Mouse (Mus musculus): Measurements from ENCODE around the gene Mylk3. TPM values are rescaled to one million over a fixed set of nuclear protein-coding genes. Genes with fewer than 3 reads are reported as not detected.

Gene Mylk3
- total RNA-seq, 1 experiment, result 0.22 TPM

GRCm38 (mm10) chr8:85380824-85381209, 5.3 kb downstream of the Mylk3 start:
- TF ChIP-seq ZC3H11A (IDR thresholded peaks at IDR 0.05; ENCODE audit: borderline replicate concordance, low read depth, low read length) (no peak), MAFK (IDR thresholded peaks at IDR 0.05; ENCODE audit: insufficient read depth, low read depth, low read length) (no peak), HCFC1 (IDR thresholded peaks at IDR 0.05; ENCODE audit: borderline replicate concordance, insufficient read depth, low read length) (no peak), ZNF384 (IDR thresholded peaks at IDR 0.05; ENCODE audit: low read depth, low read length) (no peak)
- in situ Hi-C loops (cut with MboI; ENCODE audit: low sequenced_read_pairs in 2 of 2, unreplicated experiment in 2 of 2), result no loop called here
- H3K9ac ChIP-seq (ENCODE audit: insufficient read depth, low read depth, low read length, poor library complexity, severe bottlenecking), result no peak overlapping the region
- H3K9me3 ChIP-seq (ENCODE audit: control insufficient read depth, insufficient read depth, low read depth, low read length), result no peaks in the 10 kb centered on the region
- no peaks in the 10 kb centered on the region for H3K4me1 ChIP-seq (ENCODE audit: control insufficient read depth in 2 of 2, insufficient read depth in 2 of 2, low read length in 2 of 2, poor library complexity in 1 of 2)
- H3K27ac ChIP-seq (ENCODE audit: insufficient read depth, low read depth, low read length, poor library complexity, severe bottlenecking), result no peak overlapping the region
- DNase-seq (ENCODE audit: low read depth, low spot score), result no peak
- H3K36me3 ChIP-seq (ENCODE audit: control insufficient read depth, insufficient read depth, low read length, poor library complexity, severe bottlenecking), result no peaks in the 10 kb centered on the region
- no peak overlapping the region for H3K4me3 ChIP-seq (ENCODE audit: insufficient read depth in 1 of 2, low read depth in 1 of 2, low read length in 2 of 2, poor library complexity in 1 of 2, severe bottlenecking in 1 of 2)

- Histone ChIP-seq H3K9me3 (ENCODE audit: control insufficient read depth, insufficient read depth, low read depth, low read length) (no peaks in the 10 kb centered on the region), H3K4me1 (ENCODE audit: control insufficient read depth in 2 of 2, insufficient read depth in 2 of 2, low read length in 2 of 2, poor library complexity in 1 of 2) (no peaks in the 10 kb centered on the region), H3K36me3 (ENCODE audit: control insufficient read depth, insufficient read depth, low read length, poor library complexity, severe bottlenecking) (no peaks in the 10 kb centered on the region), H3K9ac (ENCODE audit: insufficient read depth, low read depth, low read length, poor library complexity, severe bottlenecking) (no peak overlapping the region), H3K4me3 (ENCODE audit: insufficient read depth in 1 of 2, low read depth in 1 of 2, low read length in 2 of 2, poor library complexity in 1 of 2, severe bottlenecking in 1 of 2) (no peak overlapping the region), H3K27ac (ENCODE audit: insufficient read depth, low read depth, low read length, poor library complexity, severe bottlenecking) (no peak overlapping the region)
- in situ Hi-C loops (cut with MboI; ENCODE audit: low sequenced_read_pairs in 2 of 2, unreplicated experiment in 2 of 2), result no loop called here
- DNase-seq (ENCODE audit: low read depth, low spot score), result no peak
- TF ChIP-seq CHD2 (IDR thresholded peaks at IDR 0.05; ENCODE audit: low read depth, low read length) (no peak), ZNF384 (IDR thresholded peaks at IDR 0.05; ENCODE audit: low read depth, low read length) (no peak), HCFC1 (IDR thresholded peaks at IDR 0.05; ENCODE audit: borderline replicate concordance, insufficient read depth, low read length) (no peak), ZC3H11A (IDR thresholded peaks at IDR 0.05; ENCODE audit: borderline replicate concordance, low read depth, low read length) (no peak), MAFK (IDR thresholded peaks at IDR 0.05; ENCODE audit: insufficient read depth, low read depth, low read length) (no peak)
Observed at GRCm38 (mm10) chr8:85380123-85380823, 5.9 kb downstream of the Mylk3 start.

GRCm38 (mm10) chr8:85379142-85379781, 6.9 kb downstream of the Mylk3 start:
- no peaks in the 10 kb centered on the region for H3K4me1 ChIP-seq (ENCODE audit: control insufficient read depth in 2 of 2, insufficient read depth in 2 of 2, low read length in 2 of 2, poor library complexity in 1 of 2)
- DNase-seq (ENCODE audit: low read depth, low spot score), result no peak
- H3K9me3 ChIP-seq (ENCODE audit: control insufficient read depth, insufficient read depth, low read depth, low read length), result no peaks in the 10 kb centered on the region
- TF ChIP-seq MAFK (IDR thresholded peaks at IDR 0.05; ENCODE audit: insufficient read depth, low read depth, low read length) (no peak), CHD2 (IDR thresholded peaks at IDR 0.05; ENCODE audit: low read depth, low read length) (no peak), ZC3H11A (IDR thresholded peaks at IDR 0.05; ENCODE audit: borderline replicate concordance, low read depth, low read length) (no peak), HCFC1 (IDR thresholded peaks at IDR 0.05; ENCODE audit: borderline replicate concordance, insufficient read depth, low read length) (no peak), ZNF384 (IDR thresholded peaks at IDR 0.05; ENCODE audit: low read depth, low read length) (no peak)
- no peak overlapping the region for H3K4me3 ChIP-seq (ENCODE audit: insufficient read depth in 1 of 2, low read depth in 1 of 2, low read length in 2 of 2, poor library complexity in 1 of 2, severe bottlenecking in 1 of 2)
- no peak overlapping the region for H3K9ac ChIP-seq (ENCODE audit: insufficient read depth, low read depth, low read length, poor library complexity, severe bottlenecking)
- H3K36me3 ChIP-seq (ENCODE audit: control insufficient read depth, insufficient read depth, low read length, poor library complexity, severe bottlenecking), result no peaks in the 10 kb centered on the region
- no peak overlapping the region for H3K27ac ChIP-seq (ENCODE audit: insufficient read depth, low read depth, low read length, poor library complexity, severe bottlenecking)
- in situ Hi-C loops (cut with MboI; ENCODE audit: low sequenced_read_pairs in 2 of 2, unreplicated experiment in 2 of 2), result no loop called here

- H3K4me3 ChIP-seq (ENCODE audit: insufficient read depth in 1 of 2, low read depth in 1 of 2, low read length in 2 of 2, poor library complexity in 1 of 2, severe bottlenecking in 1 of 2), result no peak overlapping the region
- no peaks in the 10 kb centered on the region for H3K4me1 ChIP-seq (ENCODE audit: control insufficient read depth in 2 of 2, insufficient read depth in 2 of 2, low read length in 2 of 2, poor library complexity in 1 of 2)
- no peaks in the 10 kb centered on the region for H3K36me3 ChIP-seq (ENCODE audit: control insufficient read depth, insufficient read depth, low read length, poor library complexity, severe bottlenecking)
- no peak for TF ChIP-seq HCFC1 (IDR thresholded peaks at IDR 0.05; ENCODE audit: borderline replicate concordance, insufficient read depth, low read length)
- no peak for TF ChIP-seq CHD2 (IDR thresholded peaks at IDR 0.05; ENCODE audit: low read depth, low read length)
- no peak for TF ChIP-seq MAFK (IDR thresholded peaks at IDR 0.05; ENCODE audit: insufficient read depth, low read depth, low read length)
- TF ChIP-seq ZNF384 (IDR thresholded peaks at IDR 0.05; ENCODE audit: low read depth, low read length), result no peak
- no peak for TF ChIP-seq ZC3H11A (IDR thresholded peaks at IDR 0.05; ENCODE audit: borderline replicate concordance, low read depth, low read length)
- no peak overlapping the region for H3K9ac ChIP-seq (ENCODE audit: insufficient read depth, low read depth, low read length, poor library complexity, severe bottlenecking)
- no peak overlapping the region for H3K27ac ChIP-seq (ENCODE audit: insufficient read depth, low read depth, low read length, poor library complexity, severe bottlenecking)
- in situ Hi-C loops (cut with MboI; ENCODE audit: low sequenced_read_pairs in 2 of 2, unreplicated experiment in 2 of 2), result no loop called here
- no peak for DNase-seq (ENCODE audit: low read depth, low spot score)
- H3K9me3 ChIP-seq (ENCODE audit: control insufficient read depth, insufficient read depth, low read depth, low read length), result no peaks in the 10 kb centered on the region
Observed at GRCm38 (mm10) chr8:85376516-85376915, 9.6 kb downstream of the Mylk3 start.
